Mouse (Mus musculus): ENCODE results near the gene Ptprn2. TPM values are rescaled to one million over a fixed set of nuclear protein-coding genes. Genes with fewer than 3 reads are reported as not detected.
A peak's percentile ranks its signal among the peaks of the same experiment; 100 is the strongest.

The Ptprn2 gene
- polyA plus RNA-seq, 1 experiment, result 0.37 TPM

DNA sequence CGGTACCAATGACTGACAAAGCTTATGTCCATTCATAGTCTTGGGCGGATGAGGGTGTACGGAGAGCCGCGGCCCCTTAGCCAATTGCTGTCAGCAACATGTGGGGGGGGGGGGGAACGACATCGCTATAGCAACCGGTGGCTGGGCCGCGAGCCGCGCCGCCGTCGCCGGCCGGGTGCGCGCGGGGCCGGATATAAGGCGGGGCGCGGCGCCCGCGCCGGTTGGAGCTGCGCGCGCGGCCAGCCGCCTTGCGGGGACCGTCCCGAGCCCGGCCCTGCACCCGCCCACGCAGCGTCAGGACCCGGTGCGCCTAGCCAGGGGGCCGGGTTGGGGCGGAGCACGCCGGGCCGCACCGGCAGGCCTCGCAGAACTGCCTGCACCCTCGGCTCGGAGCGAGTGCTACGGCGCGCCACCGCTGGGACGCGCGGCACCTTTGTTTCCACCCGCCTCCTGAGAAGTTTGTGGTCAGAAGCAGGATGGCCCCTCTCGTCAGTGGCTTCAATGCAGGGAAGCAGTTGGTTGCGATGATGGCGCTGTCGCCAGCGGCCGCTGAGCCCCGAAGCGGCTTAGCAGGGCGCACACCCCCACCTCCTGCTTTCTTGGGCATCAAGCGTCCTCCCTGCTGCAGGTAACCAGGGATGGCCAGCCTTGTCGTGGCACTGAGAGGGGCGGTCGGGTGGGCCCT is 668.3 kb downstream of the Ptprn2 start:
- TF ChIP-seq EP300 (IDR thresholded peaks at IDR 0.05; ENCODE audit: insufficient read depth, low read depth, low read length) (no peak), POLR2A (IDR thresholded peaks at IDR 0.05; ENCODE audit: insufficient read depth, low read length) (no peak), CTCF (IDR thresholded peaks at IDR 0.05; ENCODE audit: low read depth, low read length) (no peak)
- no peaks in the 10 kb centered on the region for H3K36me3 ChIP-seq (ENCODE audit: control insufficient read depth, insufficient read depth, low read length, poor library complexity, severe bottlenecking)
- peak overlapping the region; percentile 49 for H3K9ac ChIP-seq (ENCODE audit: low read depth, poor library complexity, severe bottlenecking)
- H3K27me3 ChIP-seq (ENCODE audit: control insufficient read depth, insufficient read depth, low read length, poor library complexity, severe bottlenecking), result peaks cover 12% of the 10 kb centered on the region
- no peaks in the 10 kb centered on the region for H3K4me1 ChIP-seq (ENCODE audit: control insufficient read depth, insufficient read depth, low read length)
- H3K9me3 ChIP-seq (replicated peaks; ENCODE audit: control insufficient read depth, insufficient read depth, low read length, poor library complexity, severe bottlenecking), result no peaks in the 10 kb centered on the region
- no peak overlapping the region for H3K27ac ChIP-seq (ENCODE audit: insufficient read depth, low read length)
- peak overlapping the region; percentile 68 for H3K4me3 ChIP-seq (ENCODE audit: low read depth, low read length)

DNA sequence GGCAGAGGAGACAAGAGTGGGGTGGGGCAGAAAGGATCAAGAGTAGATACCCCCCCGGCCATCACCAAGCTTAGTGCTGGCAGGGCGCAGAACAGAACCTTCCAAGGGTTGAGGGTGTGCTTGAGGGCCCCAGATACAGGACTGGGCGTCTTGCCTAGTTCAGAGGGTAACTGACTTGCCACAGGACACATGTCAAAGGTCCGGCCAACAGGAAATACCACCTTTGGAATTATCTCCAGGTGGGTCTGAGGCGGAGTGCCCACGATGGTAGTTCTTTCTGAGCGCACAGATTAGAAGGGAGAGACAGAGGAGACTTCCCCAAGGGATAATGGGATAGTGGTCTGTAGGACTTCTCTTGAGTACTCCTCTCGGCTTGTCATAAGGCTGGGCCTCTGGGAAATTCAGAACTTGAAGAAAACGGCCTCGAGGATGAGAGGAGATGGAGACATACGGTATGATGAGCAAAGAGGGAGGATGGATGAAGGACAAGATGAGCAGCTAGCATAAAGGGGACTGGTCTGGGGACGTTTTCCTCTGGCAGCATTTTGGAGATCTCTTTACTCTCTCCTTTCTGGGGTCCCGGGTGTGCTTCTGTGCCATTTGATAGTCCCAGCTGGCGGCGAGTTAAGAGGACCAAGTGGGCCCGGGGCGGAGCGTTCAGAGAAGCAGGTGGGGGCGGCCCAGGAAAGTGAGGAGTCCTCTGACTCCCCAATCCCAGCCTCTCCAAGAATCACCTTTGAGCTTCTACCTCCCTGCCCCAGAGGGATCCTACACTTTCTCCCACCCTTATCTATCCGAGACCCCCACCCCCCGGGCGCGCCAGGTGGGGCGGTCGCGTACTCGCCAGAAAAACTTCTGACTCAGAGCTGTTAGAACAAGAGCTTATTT is 669.1 kb downstream of the Ptprn2 start:
- Histone ChIP-seq H3K27ac (ENCODE audit: insufficient read depth, low read length) (no peak overlapping the region), H3K9ac (ENCODE audit: low read depth, poor library complexity, severe bottlenecking) (0 out of 2 replicates have a peak overlapping the region, but pooled peaks have one; percentile 49), H3K4me1 (ENCODE audit: control insufficient read depth, insufficient read depth, low read length) (no peaks in the 10 kb centered on the region), H3K27me3 (ENCODE audit: control insufficient read depth, insufficient read depth, low read length, poor library complexity, severe bottlenecking) (peaks cover 12% of the 10 kb centered on the region), H3K4me3 (ENCODE audit: low read depth, low read length) (peak overlapping the region; percentile 68), H3K9me3 (replicated peaks; ENCODE audit: control insufficient read depth, insufficient read depth, low read length, poor library complexity, severe bottlenecking) (no peaks in the 10 kb centered on the region), H3K36me3 (ENCODE audit: control insufficient read depth, insufficient read depth, low read length, poor library complexity, severe bottlenecking) (no peaks in the 10 kb centered on the region)
- TF ChIP-seq CTCF (IDR thresholded peaks at IDR 0.05; ENCODE audit: low read depth, low read length), result no peak
- no peak for TF ChIP-seq EP300 (IDR thresholded peaks at IDR 0.05; ENCODE audit: insufficient read depth, low read depth, low read length)

GRCm38 (mm10) chr12:117155307-117156220 is 670.0 kb downstream of the Ptprn2 start:
- H3K27me3 ChIP-seq (ENCODE audit: control insufficient read depth, insufficient read depth, low read length, poor library complexity, severe bottlenecking), result peaks cover 12% of the 10 kb centered on the region
- no peaks in the 10 kb centered on the region for H3K36me3 ChIP-seq (ENCODE audit: control insufficient read depth, insufficient read depth, low read length, poor library complexity, severe bottlenecking)
- H3K9me3 ChIP-seq (replicated peaks; ENCODE audit: control insufficient read depth, insufficient read depth, low read length, poor library complexity, severe bottlenecking), result no peaks in the 10 kb centered on the region
- H3K27ac ChIP-seq (ENCODE audit: insufficient read depth, low read length), result no peak overlapping the region
- H3K9ac ChIP-seq (ENCODE audit: low read depth, poor library complexity, severe bottlenecking), result no peak overlapping the region
- H3K4me3 ChIP-seq (ENCODE audit: low read depth, low read length), result 0 out of 2 replicates have a peak overlapping the region, but pooled peaks have one; percentile 1
- no peaks in the 10 kb centered on the region for H3K4me1 ChIP-seq (ENCODE audit: control insufficient read depth, insufficient read depth, low read length)
- no peak for TF ChIP-seq EP300 (IDR thresholded peaks at IDR 0.05; ENCODE audit: insufficient read depth, low read depth, low read length)
- TF ChIP-seq CTCF (IDR thresholded peaks at IDR 0.05; ENCODE audit: low read depth, low read length), result no peak
- TF ChIP-seq POLR2A (IDR thresholded peaks at IDR 0.05; ENCODE audit: insufficient read depth, low read length), result no peak

- H3K27me3 ChIP-seq (ENCODE audit: control insufficient read depth, insufficient read depth, low read length, poor library complexity, severe bottlenecking), result peaks cover 12% of the 10 kb centered on the region
- H3K4me1 ChIP-seq (ENCODE audit: control insufficient read depth, insufficient read depth, low read length), result no peaks in the 10 kb centered on the region
- no peak overlapping the region for H3K9ac ChIP-seq (ENCODE audit: low read depth, poor library complexity, severe bottlenecking)
- no peak overlapping the region for H3K27ac ChIP-seq (ENCODE audit: insufficient read depth, low read length)
- H3K9me3 ChIP-seq (replicated peaks; ENCODE audit: control insufficient read depth, insufficient read depth, low read length, poor library complexity, severe bottlenecking), result no peaks in the 10 kb centered on the region
- no peaks in the 10 kb centered on the region for H3K36me3 ChIP-seq (ENCODE audit: control insufficient read depth, insufficient read depth, low read length, poor library complexity, severe bottlenecking)
- H3K4me3 ChIP-seq (ENCODE audit: low read depth, low read length), result no peak overlapping the region
- no peak for TF ChIP-seq CTCF (IDR thresholded peaks at IDR 0.05; ENCODE audit: low read depth, low read length)
- TF ChIP-seq EP300 (IDR thresholded peaks at IDR 0.05; ENCODE audit: insufficient read depth, low read depth, low read length), result no peak
- TF ChIP-seq POLR2A (IDR thresholded peaks at IDR 0.05; ENCODE audit: insufficient read depth, low read length), result no peak
Observed at GRCm38 (mm10) chr12:117156256-117156655, 670.7 kb downstream of the Ptprn2 start.

- TF ChIP-seq POLR2A (IDR thresholded peaks at IDR 0.05; ENCODE audit: insufficient read depth, low read length) (no peak), EP300 (IDR thresholded peaks at IDR 0.05; ENCODE audit: insufficient read depth, low read depth, low read length) (no peak), CTCF (IDR thresholded peaks at IDR 0.05; ENCODE audit: low read depth, low read length) (no peak)
- no peaks in the 10 kb centered on the region for H3K36me3 ChIP-seq (ENCODE audit: control insufficient read depth, insufficient read depth, low read length, poor library complexity, severe bottlenecking)
- H3K27me3 ChIP-seq (ENCODE audit: control insufficient read depth, insufficient read depth, low read length, poor library complexity, severe bottlenecking), result peaks cover 14% of the 10 kb centered on the region
- no peak overlapping the region for H3K27ac ChIP-seq (ENCODE audit: insufficient read depth, low read length)
- H3K9ac ChIP-seq (ENCODE audit: low read depth, poor library complexity, severe bottlenecking), result no peak overlapping the region
- no peaks in the 10 kb centered on the region for H3K9me3 ChIP-seq (replicated peaks; ENCODE audit: control insufficient read depth, insufficient read depth, low read length, poor library complexity, severe bottlenecking)
- no peak overlapping the region for H3K4me3 ChIP-seq (ENCODE audit: low read depth, low read length)
- H3K4me1 ChIP-seq (ENCODE audit: control insufficient read depth, insufficient read depth, low read length), result no peaks in the 10 kb centered on the region
Observed at GRCm38 (mm10) chr12:117156786-117157185, 671.3 kb downstream of the Ptprn2 start.

Measured in ES-Bruce4 (cell line).